8 mouse cellular contexts compared by ENCODE assay signal in genomic region chr11:86580319-86581113, GRCm38 (mm10). TPM values are rescaled to one million over a fixed set of nuclear protein-coding genes. Genes with fewer than 3 reads are reported as not detected.
A peak's percentile ranks its signal among the peaks of the same experiment; 100 is the strongest.
DNase-seq lines count a peak whose midpoint lies in the region; ATAC-seq lines count a peak whose summit lies in the region.

No protein-coding gene starts in this region.

- no peak for ATAC-seq in erythroblast, adult 5-6 weeks (replicated peaks; ENCODE audit: low FRiP score, poor library complexity, severe bottlenecking)
- peak; percentile 5 for ATAC-seq in CD4-positive, CD25-positive, alpha-beta regulatory T cell, adult 4 months
- no peak for ATAC-seq in lung, embryonic 15.5 days (ENCODE audit: borderline replicate concordance, extremely low read depth, low FRiP score, low TSS enrichment)

- no peaks in the 10 kb centered on the region for H3K27me3 ChIP-seq in erythroblast, embryonic 14.5 days (ENCODE audit: control insufficient read depth)
- H3K27me3 ChIP-seq in lung, embryonic 15.5 days = no peaks in the 10 kb centered on the region

- peak overlapping the region; percentile 82 for H3K27ac ChIP-seq in lung, embryonic 15.5 days

- H3K4me2 ChIP-seq in lung, embryonic 15.5 days = peak overlapping the region; percentile 46; the same call in 1 of the 2 replicates

- H3K9ac ChIP-seq in lung, embryonic 15.5 days = no peak overlapping the region

- peaks cover 63% of the 10 kb centered on the region for H3K4me1 ChIP-seq in erythroblast, embryonic 14.5 days (ENCODE audit: control insufficient read depth)
- H3K4me1 ChIP-seq in lung, embryonic 15.5 days = peaks cover 61% of the 10 kb centered on the region

- H3K36me3 ChIP-seq in erythroblast, embryonic 14.5 days (ENCODE audit: control insufficient read depth) = peaks cover 44% of the 10 kb centered on the region
- H3K36me3 ChIP-seq in lung, embryonic 15.5 days = no peaks in the 10 kb centered on the region; the same call in 1 of the 2 replicates

- 72% methylated on average over 9 of the region's 9 CpGs for WGBS in lung, embryonic 15.5 days

- DNase-seq in induced T-regulatory cell, adult 2 months (ENCODE audit: low read depth) = peak; percentile 87
- no peak for DNase-seq in left cerebral cortex, adult 11 months (ENCODE audit: low spot score)
- no peak for DNase-seq in cerebellum, postnatal 36 days
- no peak for DNase-seq in neural tube, embryonic 10.5 days (ENCODE audit: extremely low spot score, low spot score)

- no peaks in the 10 kb centered on the region for H3K9me3 ChIP-seq in erythroblast, embryonic 14.5 days (ENCODE audit: control insufficient read depth, low read length)
- H3K9me3 ChIP-seq in lung, embryonic 15.5 days = no peaks in the 10 kb centered on the region

- peak overlapping the region; percentile 63 for H3K4me3 ChIP-seq in erythroblast, embryonic 14.5 days (replicated peaks)
- no peak overlapping the region for H3K4me3 ChIP-seq in lung, embryonic 15.5 days

RNA-seq across cellular contexts. Expression of gene Tubd1, which starts 35.7 kb away (rescaled TPM):
- 0.02 and 0.09 TPM in 2 replicates for polyA plus RNA-seq in erythroblast, embryonic 14.5 days (2012)
- total RNA-seq in erythroblast, adult 5-6 weeks (2015; ENCODE audit: low replicate concordance) = 0.77 and 8.8 TPM in 2 replicates
- total RNA-seq in erythroblast, adult 5-6 weeks (2017; ENCODE audit: low replicate concordance) = 2.6 and 5.4 TPM in 2 replicates
- 1 to 10 TPM; 4.0 to 6.7 TPM for polyA plus RNA-seq in CD4-positive, CD25-positive, alpha-beta regulatory T cell, adult 4 months (2017; shearing (Covaris generic))
- 14.8 and 16.1 TPM in 2 replicates for polyA plus RNA-seq in lung, embryonic 15.5 days (2015; fragmentation: Nextera tagmentation; extraction: Ambion mirVana)

RNA-seq across cellular contexts. Expression of gene Rps6kb1, which starts 35.9 kb away (rescaled TPM):
- 0.57 and 1.4 TPM in 2 replicates for polyA plus RNA-seq in erythroblast, embryonic 14.5 days (2012)
- total RNA-seq in erythroblast, adult 5-6 weeks (2015; ENCODE audit: low replicate concordance) = 7.5 and 12.7 TPM in 2 replicates
- 20.2 and 24.7 TPM in 2 replicates for total RNA-seq in erythroblast, adult 5-6 weeks (2017; ENCODE audit: low replicate concordance)
- polyA plus RNA-seq in CD4-positive, CD25-positive, alpha-beta regulatory T cell, adult 4 months (2017; shearing (Covaris generic)) = 10 to 100 TPM; 58.9 to 62.5 TPM
- polyA plus RNA-seq in lung, embryonic 15.5 days (2015; fragmentation: Nextera tagmentation; extraction: Ambion mirVana) = 59.0 and 61.1 TPM in 2 replicates

Comparison
In these comparisons a context has a peak if more than half of its experiments do, and no peak if none do; other contexts are left out.
1. RNA of gene Rps6kb1, which starts 35.9 kb away (polyA plus RNA-seq): 58.9 to 62.5 TPM in CD4-positive, CD25-positive, alpha-beta regulatory T cell, adult 4 months and 59.0 to 61.1 TPM in lung, embryonic 15.5 days; 0.57 to 1.4 TPM in erythroblast, embryonic 14.5 days; every median in the first group is over 10 times any median in the second.